Mouse (Mus musculus) stomach, postnatal 0 days (tissue): ENCODE data around the gene Plppr4. TPM values are rescaled to one million over a fixed set of nuclear protein-coding genes. Genes with fewer than 3 reads are reported as not detected.

Source experiments
- ATAC-seq: fragments of 200-750 bp; cut with Nextera tagmentation; 2 replicates; pipeline ENCODE4 v1.8.0; 2017; ENCODE audit not compliant: low FRiP score, low TSS enrichment
- DNase-seq: peaks from one replicate; pipeline ENCODE4 v3.0.0-alpha.2; 2016; ENCODE audit warnings: low spot score
- H3K27ac ChIP-seq: fragments of 300-500 bp; sonication (generic); replicated peaks from 2 replicates; pipeline ENCODE4 v1.5.1; 2014; ENCODE audit warnings: mild to moderate bottlenecking, control low read depth
- H3K27me3 ChIP-seq: fragments of 300-500 bp; sonication (generic); 2 replicates; pipeline ENCODE4 v1.6.1; 2014; ENCODE audit warnings: low read length; ENCODE audit not compliant: control insufficient read depth, insufficient read depth
- H3K36me3 ChIP-seq: fragments of 300-500 bp; sonication (generic); 2 replicates; pipeline ENCODE4 v1.6.1; 2014; ENCODE audit warnings: low read length, mixed read lengths; ENCODE audit not compliant: control insufficient read depth, insufficient read depth
- H3K4me1 ChIP-seq: fragments of 300-500 bp; sonication (generic); replicated peaks from 2 replicates; pipeline ENCODE4 v1.6.1; 2014; ENCODE audit warnings: antibody characterized with exemption; ENCODE audit not compliant: control insufficient read depth, insufficient read depth
- H3K4me2 ChIP-seq: fragments of 300-500 bp; sonication (generic); replicated peaks from 2 replicates; pipeline ENCODE4 v1.6.1; 2014; ENCODE audit warnings: low read depth, mild to moderate bottlenecking, control low read depth, moderate library complexity
- H3K4me3 ChIP-seq: fragments of 300-500 bp; sonication (generic); 2 replicates; pipeline ENCODE4 v1.5.1; 2014; ENCODE audit warnings: low read depth, low read length, control low read depth
- H3K9ac ChIP-seq: fragments of 300-500 bp; sonication (generic); 2 replicates; pipeline ENCODE4 v1.6.1; 2014; ENCODE audit warnings: mild to moderate bottlenecking, low read length, control low read depth, mixed read lengths
- H3K9me3 ChIP-seq: fragments of 300-500 bp; sonication (generic); 2 replicates; pipeline ENCODE4 v1.6.1; 2016; ENCODE audit warnings: low read length; ENCODE audit not compliant: control insufficient read depth
- CTCF ChIP-seq: IDR thresholded peaks from 2 replicates; pipeline ENCODE4 v1.5.1; 2016; ENCODE audit warnings: antibody characterized with exemption, low read depth, mild to moderate bottlenecking, moderate library complexity
- EP300 ChIP-seq: optimal IDR thresholded peaks from 2 replicates; pipeline ENCODE3; 2016; ENCODE audit warnings: antibody characterized with exemption
- WGBS: fragments of 180-500 bp; shearing (Covaris S2); extraction: QIAGEN DNeasy Blood & Tissue Kit; methylation state at CpG from one replicate; pipeline ENCODE4 v1.1.7; 2014; 5-methylcytosine and 5-hydroxymethylcytosine counted together
- polyA plus RNA-seq: library from polyadenylated mRNA; unstranded; fragments of >200 nt; fragmentation: Nextera tagmentation; extraction: Ambion mirVana; gene quantifications from 2 replicates; pipeline ENCODE4 v1.2.1, GENCODE M21; 2015

The Plppr4 gene
- polyA plus RNA-seq, 1 experiment from 2014 or later = 0.87 TPM

- Histone ChIP-seq H3K4me2 (no peak overlapping the region), H3K9ac (no peak overlapping the region), H3K27me3 (no peaks in the 10 kb centered on the region), H3K36me3 (no peaks in the 10 kb centered on the region), H3K9me3 (no peaks in the 10 kb centered on the region), H3K27ac (no peak overlapping the region), H3K4me1 (no peaks in the 10 kb centered on the region), H3K4me3 (no peak overlapping the region)
- no peak for DNase-seq
- ATAC-seq = no peak
- WGBS = 80% methylated on average over 4 of the region's 4 CpGs
- TF ChIP-seq CTCF (no peak), EP300 (no peak)
Observed at GRCm38 (mm10) chr3:117313339-117313738, 47.3 kb downstream of the Plppr4 start.

- H3K27me3 ChIP-seq = no peaks in the 10 kb centered on the region
Observed at GRCm38 (mm10) chr3:117312097-117312496, 48.6 kb downstream of the Plppr4 start.

GRCm38 (mm10) chr3:117310801-117311368, 49.8 kb downstream of the Plppr4 start:
- TF ChIP-seq EP300 (no peak), CTCF (no peak)
- Histone ChIP-seq H3K27ac (no peak overlapping the region), H3K4me2 (no peak overlapping the region), H3K9ac (no peak overlapping the region), H3K4me3 (no peak overlapping the region), H3K9me3 (no peaks in the 10 kb centered on the region), H3K27me3 (no peaks in the 10 kb centered on the region), H3K4me1 (no peaks in the 10 kb centered on the region), H3K36me3 (no peaks in the 10 kb centered on the region)
- DNase-seq (no peak), ATAC-seq (no peak)
- WGBS = 93% methylated on average over 2 of the region's 2 CpGs

More at GRCm38 (mm10) chr3:117312097-117312496, 48.6 kb downstream of the Plppr4 start:
- no peak overlapping the region for H3K9ac ChIP-seq
- TF ChIP-seq EP300 = no peak
- TF ChIP-seq CTCF = no peak
- WGBS = 93% methylated on average over 7 of the region's 7 CpGs
- no peaks in the 10 kb centered on the region for H3K9me3 ChIP-seq
- no peaks in the 10 kb centered on the region for H3K4me1 ChIP-seq
- DNase-seq (no peak), ATAC-seq (no peak)
- H3K4me3 ChIP-seq = no peak overlapping the region
- H3K36me3 ChIP-seq = no peaks in the 10 kb centered on the region
- H3K27ac ChIP-seq = no peak overlapping the region
- no peak overlapping the region for H3K4me2 ChIP-seq

- Histone ChIP-seq H3K4me3 (no peak overlapping the region), H3K36me3 (no peaks in the 10 kb centered on the region), H3K9me3 (no peaks in the 10 kb centered on the region), H3K9ac (no peak overlapping the region), H3K4me1 (no peaks in the 10 kb centered on the region), H3K27ac (no peak overlapping the region), H3K27me3 (no peaks in the 10 kb centered on the region), H3K4me2 (no peak overlapping the region)
- ATAC-seq = no peak
- TF ChIP-seq CTCF (no peak), EP300 (no peak)
- 91% methylated on average over 3 of the region's 3 CpGs for WGBS
- no peak for DNase-seq
Observed at GRCm38 (mm10) chr3:117309580-117309910, 51.1 kb downstream of the Plppr4 start.

GRCm38 (mm10) chr3:117308895-117309579, 51.6 kb downstream of the Plppr4 start:
- H3K36me3 ChIP-seq = no peaks in the 10 kb centered on the region
- H3K9ac ChIP-seq = no peak overlapping the region
- H3K4me3 ChIP-seq = no peak overlapping the region
- no peaks in the 10 kb centered on the region for H3K4me1 ChIP-seq
- H3K9me3 ChIP-seq = no peaks in the 10 kb centered on the region
- H3K4me2 ChIP-seq = no peak overlapping the region
- WGBS = 84% methylated on average over 3 of the region's 3 CpGs
- TF ChIP-seq EP300 (no peak), CTCF (no peak)
- no peak for ATAC-seq
- no peak overlapping the region for H3K27ac ChIP-seq
- no peak for DNase-seq
- H3K27me3 ChIP-seq = no peaks in the 10 kb centered on the region

- no peaks in the 10 kb centered on the region for H3K4me1 ChIP-seq
- no peak overlapping the region for H3K9ac ChIP-seq
- H3K27me3 ChIP-seq = no peaks in the 10 kb centered on the region
- ATAC-seq (no peak), DNase-seq (no peak)
- TF ChIP-seq EP300 (no peak), CTCF (no peak)
- 86% methylated on average over 4 of the region's 4 CpGs for WGBS
- no peak overlapping the region for H3K4me2 ChIP-seq
- H3K9me3 ChIP-seq = no peaks in the 10 kb centered on the region
- no peak overlapping the region for H3K27ac ChIP-seq
- no peaks in the 10 kb centered on the region for H3K36me3 ChIP-seq
- no peak overlapping the region for H3K4me3 ChIP-seq
Observed at GRCm38 (mm10) chr3:117307555-117307954, 53.1 kb downstream of the Plppr4 start.
